20 mouse cellular contexts compared by ENCODE assay signal in the genomic region with DNA sequence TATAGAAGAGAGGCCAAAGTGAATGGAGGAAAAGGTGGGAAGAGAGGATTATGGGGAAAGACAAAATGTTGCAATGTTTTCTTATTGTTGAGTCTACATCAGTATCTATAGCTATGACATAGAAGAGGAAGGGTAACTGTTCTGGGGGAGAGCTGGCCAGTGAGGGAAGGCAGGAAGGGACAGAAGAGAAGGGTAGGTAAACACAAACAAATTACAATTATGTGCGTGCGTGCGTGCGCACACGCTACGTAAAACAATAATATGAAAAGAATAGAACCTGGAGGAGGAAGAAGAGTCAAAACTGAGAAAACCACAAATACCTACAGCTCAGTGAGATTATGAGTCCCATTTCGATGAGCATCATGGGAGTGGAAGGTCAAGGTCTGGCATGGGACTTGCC.
"Had no signal": no experiment of that assay in that cellular context is flagged by ENCODE, and none has a peak within 500 bp of the region (broad histone marks: within the 10 kb centered on the region; RNA-seq: fewer than 3 reads in every experiment).

No protein-coding gene starts in this region.

- ATAC-seq: hindbrain, embryonic 16.5 days; hindbrain, postnatal 0 days; intestine, embryonic 15.5 days; intestine, embryonic 16.5 days; intestine, postnatal 0 days had no signal

- H3K4me3 ChIP-seq: heart, embryonic 12.5 days; heart, embryonic 13.5 days; heart, embryonic 15.5 days; hindbrain, embryonic 10.5 days; hindbrain, embryonic 12.5 days; hindbrain, embryonic 13.5 days; hindbrain, embryonic 15.5 days; intestine, embryonic 15.5 days; kidney, embryonic 15.5 days; layer of hippocampus, adult 2 months had no signal

- H3K36me3 ChIP-seq: heart, embryonic 12.5 days; heart, embryonic 13.5 days; heart, embryonic 15.5 days; hindbrain, embryonic 10.5 days; hindbrain, embryonic 12.5 days; hindbrain, embryonic 13.5 days; hindbrain, embryonic 15.5 days; intestine, embryonic 15.5 days; kidney, embryonic 15.5 days had no signal

- H3K27ac ChIP-seq: heart, embryonic 13.5 days; heart, embryonic 15.5 days; hindbrain, embryonic 10.5 days; hindbrain, embryonic 12.5 days; hindbrain, embryonic 13.5 days; hindbrain, embryonic 14.5 days; hindbrain, embryonic 15.5 days; hindbrain, postnatal 0 days; intestine, embryonic 15.5 days; kidney, embryonic 15.5 days; kidney, postnatal 0 days; layer of hippocampus, adult 2 months had no signal

- H3K9me3 ChIP-seq: heart, embryonic 12.5 days; heart, embryonic 15.5 days; hindbrain, embryonic 10.5 days; hindbrain, embryonic 12.5 days; hindbrain, embryonic 15.5 days; intestine, embryonic 15.5 days; kidney, embryonic 15.5 days had no signal

- H3K27me3 ChIP-seq: heart, embryonic 13.5 days; hindbrain, embryonic 12.5 days; hindbrain, embryonic 13.5 days; hindbrain, embryonic 15.5 days; intestine, embryonic 15.5 days; kidney, embryonic 15.5 days had no signal

- H3K9ac ChIP-seq: heart, embryonic 12.5 days; heart, embryonic 13.5 days; heart, embryonic 15.5 days; hindbrain, embryonic 12.5 days; hindbrain, embryonic 13.5 days; hindbrain, embryonic 14.5 days; hindbrain, embryonic 15.5 days; intestine, embryonic 15.5 days; kidney, embryonic 15.5 days had no signal

- H3K4me2 ChIP-seq: heart, embryonic 11.5 days; heart, embryonic 12.5 days; heart, embryonic 15.5 days; hindbrain, embryonic 12.5 days; hindbrain, embryonic 13.5 days; hindbrain, embryonic 14.5 days; hindbrain, embryonic 15.5 days; intestine, embryonic 15.5 days; kidney, embryonic 15.5 days had no signal

- H3K4me1 ChIP-seq: heart, embryonic 12.5 days; heart, embryonic 13.5 days; heart, embryonic 15.5 days; hindbrain, embryonic 12.5 days; hindbrain, embryonic 13.5 days; hindbrain, embryonic 15.5 days; intestine, embryonic 15.5 days; kidney, embryonic 15.5 days had no signal

- DNase-seq: kidney, adult 11 months; layer of hippocampus, adult 9-11 months; layer of hippocampus, postnatal 36 days had no signal
